Mouse (Mus musculus) thymus, postnatal 4 days (tissue): ENCODE measurements around the gene Pola2.

Experiments used
- DNase-seq: peaks from one replicate; pipeline ENCODE4 v3.0.0; 2021

The Pola2 gene

DNA sequence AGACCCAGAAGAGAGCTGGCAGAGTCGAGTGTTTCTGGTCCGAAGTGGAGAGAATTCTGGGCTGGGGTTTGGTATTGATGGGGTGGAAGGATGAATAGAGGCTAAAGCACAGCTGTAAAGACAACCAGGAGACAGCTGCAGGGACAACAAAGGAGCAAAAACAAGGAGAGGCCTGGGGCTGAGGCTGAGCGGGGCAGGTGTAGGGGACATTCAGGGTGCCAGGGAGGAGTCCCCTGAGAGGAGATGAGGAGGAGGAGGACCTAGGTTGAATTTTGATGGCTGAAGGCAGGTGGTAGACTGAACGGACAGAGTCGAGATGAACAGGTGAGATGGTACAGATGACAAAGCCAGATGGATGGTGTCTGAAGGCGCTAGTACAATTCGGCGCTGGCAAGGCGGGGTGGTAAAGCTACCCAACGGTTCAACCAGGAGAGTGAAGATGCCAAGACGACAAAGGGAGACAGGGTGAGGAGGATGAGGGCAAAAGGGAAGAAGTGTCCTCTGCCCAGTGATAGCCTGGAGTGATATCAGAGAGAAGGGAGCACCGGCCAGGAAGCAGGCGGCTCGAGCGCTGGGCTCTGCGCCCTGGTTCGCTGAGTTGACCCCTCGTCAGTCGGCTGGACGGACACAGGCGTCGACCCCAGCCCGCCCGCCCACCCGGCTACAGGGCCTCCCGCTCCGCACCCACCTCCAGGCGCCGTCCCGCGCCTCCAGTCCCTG, 70.6 kb downstream of the Pola2 start:
- peak; percentile 45 for DNase-seq

- DNase-seq, result no peak
Measured at GRCm38 (mm10) chr19:5892735-5893134, 71.3 kb downstream of the Pola2 start.

DNA sequence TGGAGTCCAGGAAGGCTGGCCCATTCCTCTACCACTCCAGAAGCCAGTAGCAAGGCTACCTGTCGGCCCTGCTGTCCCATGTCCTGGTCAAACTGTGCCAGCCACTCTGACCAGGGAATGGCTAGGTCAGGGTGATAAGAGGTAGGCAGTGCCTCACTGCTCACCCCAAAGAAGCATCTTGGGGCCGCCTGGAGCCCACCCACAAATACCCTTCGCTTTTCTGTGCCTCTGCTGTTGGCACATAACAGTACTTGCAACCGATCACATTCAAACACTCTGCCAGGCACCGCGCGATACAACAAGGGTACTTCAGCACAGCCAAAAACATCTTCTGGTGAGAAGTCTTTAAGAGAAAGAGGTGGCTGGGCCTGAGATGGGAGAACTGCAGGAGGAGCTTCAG, 71.7 kb downstream of the Pola2 start:
- no peak for DNase-seq

- DNase-seq, result no peak
Measured at GRCm38 (mm10) chr19:5891521-5892258, 72.3 kb downstream of the Pola2 start.
